Mouse (Mus musculus): ENCODE data around the gene Shq1. TPM values are rescaled to one million over a fixed set of nuclear protein-coding genes. Genes with fewer than 3 reads are reported as not detected.

Gene Shq1
- polyA plus RNA-seq, 1 experiment, result 12.6 TPM

GRCm38 (mm10) chr6:100616133-100616532, 54.8 kb downstream of the Shq1 start:
- H3K79me2 ChIP-seq (ENCODE audit: control insufficient read depth, insufficient read depth), result no peaks in the 10 kb centered on the region
- no peaks in the 10 kb centered on the region for H3K27me3 ChIP-seq (ENCODE audit: control insufficient read depth, insufficient read depth, insufficient read length)
- TF ChIP-seq MYOD1 (IDR thresholded peaks at IDR 0.05; ENCODE audit: control insufficient read depth, insufficient read length, low read depth) (no peak), FOSL1 (IDR thresholded peaks at IDR 0.05; ENCODE audit: insufficient read depth, low read length, poor library complexity, severe bottlenecking) (no peak), CEBPB (IDR thresholded peaks at IDR 0.05; ENCODE audit: low read depth) (no peak), MYOG (IDR thresholded peaks at IDR 0.05; ENCODE audit: control insufficient read depth, extremely low read depth, insufficient read length) (no peak), USF1 (IDR thresholded peaks at IDR 0.05; ENCODE audit: low read depth) (no peak), MAX (IDR thresholded peaks at IDR 0.05) (no peak), CTCF (IDR thresholded peaks at IDR 0.05; ENCODE audit: control insufficient read depth, insufficient read depth, insufficient read length) (no peak)
- no peak overlapping the region for H3K4me3 ChIP-seq (ENCODE audit: insufficient read depth, poor library complexity, severe bottlenecking)
- peaks cover 1% of the 10 kb centered on the region for H3K36me3 ChIP-seq (ENCODE audit: control insufficient read depth, insufficient read depth)
- no peak overlapping the region for H3ac ChIP-seq (ENCODE audit: control insufficient read depth, insufficient read length, low read depth)
- no peaks in the 10 kb centered on the region for H3K79me3 ChIP-seq (ENCODE audit: low read depth)

- no peaks in the 10 kb centered on the region for H3K27me3 ChIP-seq (ENCODE audit: control insufficient read depth, insufficient read depth, insufficient read length)
- no peak overlapping the region for H3ac ChIP-seq (ENCODE audit: control insufficient read depth, insufficient read length, low read depth)
- H3K79me3 ChIP-seq (ENCODE audit: low read depth), result no peaks in the 10 kb centered on the region
- H3K4me3 ChIP-seq (ENCODE audit: insufficient read depth, poor library complexity, severe bottlenecking), result no peak overlapping the region
- H3K36me3 ChIP-seq (ENCODE audit: control insufficient read depth, insufficient read depth), result peaks cover 7% of the 10 kb centered on the region
- no peaks in the 10 kb centered on the region for H3K79me2 ChIP-seq (ENCODE audit: control insufficient read depth, insufficient read depth)
- no peak for TF ChIP-seq MYOG (IDR thresholded peaks at IDR 0.05; ENCODE audit: control insufficient read depth, extremely low read depth, insufficient read length)
- no peak for TF ChIP-seq CTCF (IDR thresholded peaks at IDR 0.05; ENCODE audit: control insufficient read depth, insufficient read depth, insufficient read length)
- no peak for TF ChIP-seq MYOD1 (IDR thresholded peaks at IDR 0.05; ENCODE audit: control insufficient read depth, insufficient read length, low read depth)
- no peak for TF ChIP-seq USF1 (IDR thresholded peaks at IDR 0.05; ENCODE audit: low read depth)
- no peak for TF ChIP-seq MAX (IDR thresholded peaks at IDR 0.05)
- no peak for TF ChIP-seq FOSL1 (IDR thresholded peaks at IDR 0.05; ENCODE audit: insufficient read depth, low read length, poor library complexity, severe bottlenecking)
- no peak for TF ChIP-seq CEBPB (IDR thresholded peaks at IDR 0.05; ENCODE audit: low read depth)
Measured at GRCm38 (mm10) chr6:100613593-100614267, 57.2 kb downstream of the Shq1 start.

DNA sequence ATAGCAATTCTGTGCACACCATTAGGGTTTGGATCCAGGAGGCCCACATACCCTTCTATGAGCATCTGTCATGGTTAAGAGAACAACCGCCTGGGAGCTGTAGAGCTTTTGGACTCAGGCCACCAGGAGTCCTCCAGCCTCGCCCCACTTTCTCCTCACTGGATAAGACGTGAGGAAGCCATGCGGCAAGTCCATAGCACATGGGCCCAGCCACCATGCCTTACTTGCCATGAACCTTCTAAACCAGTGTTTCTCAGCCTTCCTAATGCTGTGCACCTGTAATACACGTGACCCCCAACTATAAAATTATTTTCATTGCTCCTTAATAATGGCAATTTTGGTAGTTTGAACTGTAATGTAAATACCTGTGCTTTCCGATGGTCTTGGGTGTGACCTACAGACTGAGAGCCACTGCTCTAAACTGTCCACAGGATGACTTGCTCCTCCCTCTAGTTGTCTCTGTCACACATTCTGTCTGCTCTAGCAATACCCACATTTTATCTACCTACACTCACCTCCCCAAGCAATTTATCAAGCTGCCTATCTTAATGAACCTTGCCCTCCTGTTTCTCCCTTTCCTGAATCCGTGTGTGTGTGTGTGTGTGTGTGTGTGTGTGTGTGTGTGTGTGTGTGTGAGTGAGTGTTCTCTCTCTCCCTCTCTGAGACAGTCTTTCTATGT, 59.9 kb downstream of the Shq1 start:
- H3ac ChIP-seq (ENCODE audit: control insufficient read depth, insufficient read length, low read depth), result no peak overlapping the region
- H3K27me3 ChIP-seq (ENCODE audit: control insufficient read depth, insufficient read depth, insufficient read length), result no peaks in the 10 kb centered on the region
- no peaks in the 10 kb centered on the region for H3K79me2 ChIP-seq (ENCODE audit: control insufficient read depth, insufficient read depth)
- H3K36me3 ChIP-seq (ENCODE audit: control insufficient read depth, insufficient read depth), result peaks cover 7% of the 10 kb centered on the region
- no peak overlapping the region for H3K4me3 ChIP-seq (ENCODE audit: insufficient read depth, poor library complexity, severe bottlenecking)
- TF ChIP-seq FOSL1 (IDR thresholded peaks at IDR 0.05; ENCODE audit: insufficient read depth, low read length, poor library complexity, severe bottlenecking), result no peak
- no peak for TF ChIP-seq CEBPB (IDR thresholded peaks at IDR 0.05; ENCODE audit: low read depth)
- TF ChIP-seq MYOD1 (IDR thresholded peaks at IDR 0.05; ENCODE audit: control insufficient read depth, insufficient read length, low read depth), result no peak
- no peak for TF ChIP-seq USF1 (IDR thresholded peaks at IDR 0.05; ENCODE audit: low read depth)
- TF ChIP-seq MAX (IDR thresholded peaks at IDR 0.05), result no peak
- TF ChIP-seq MYOG (IDR thresholded peaks at IDR 0.05; ENCODE audit: control insufficient read depth, extremely low read depth, insufficient read length), result no peak
- TF ChIP-seq CTCF (IDR thresholded peaks at IDR 0.05; ENCODE audit: control insufficient read depth, insufficient read depth, insufficient read length), result no peak
- H3K79me3 ChIP-seq (ENCODE audit: low read depth), result no peaks in the 10 kb centered on the region

DNA sequence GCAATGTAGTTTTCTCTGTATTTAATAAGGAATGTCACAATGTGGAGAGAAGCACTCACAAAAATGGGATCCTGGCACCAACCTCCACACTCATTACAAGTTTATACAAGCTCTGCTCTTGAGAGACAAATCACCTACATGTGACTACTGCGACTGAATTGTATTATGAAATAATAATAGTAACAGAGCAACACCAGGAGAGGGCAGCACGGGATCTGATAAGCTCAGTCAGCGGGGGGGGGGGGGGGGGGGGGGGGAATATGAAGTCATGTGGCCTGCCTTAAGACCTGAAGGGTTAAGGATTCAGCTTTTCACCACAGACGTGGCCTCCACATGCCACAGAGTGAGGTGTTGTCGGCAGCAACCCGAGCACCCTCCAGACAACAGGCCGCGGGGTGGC, 60.8 kb downstream of the Shq1 start:
- H3K4me3 ChIP-seq (ENCODE audit: insufficient read depth, poor library complexity, severe bottlenecking), result no peak overlapping the region
- no peaks in the 10 kb centered on the region for H3K79me3 ChIP-seq (ENCODE audit: low read depth)
- H3K79me2 ChIP-seq (ENCODE audit: control insufficient read depth, insufficient read depth), result no peaks in the 10 kb centered on the region
- peaks cover 7% of the 10 kb centered on the region for H3K36me3 ChIP-seq (ENCODE audit: control insufficient read depth, insufficient read depth)
- no peak overlapping the region for H3ac ChIP-seq (ENCODE audit: control insufficient read depth, insufficient read length, low read depth)
- TF ChIP-seq MYOG (IDR thresholded peaks at IDR 0.05; ENCODE audit: control insufficient read depth, extremely low read depth, insufficient read length), result no peak
- no peak for TF ChIP-seq MAX (IDR thresholded peaks at IDR 0.05)
- no peaks in the 10 kb centered on the region for H3K27me3 ChIP-seq (ENCODE audit: control insufficient read depth, insufficient read depth, insufficient read length)

DNA sequence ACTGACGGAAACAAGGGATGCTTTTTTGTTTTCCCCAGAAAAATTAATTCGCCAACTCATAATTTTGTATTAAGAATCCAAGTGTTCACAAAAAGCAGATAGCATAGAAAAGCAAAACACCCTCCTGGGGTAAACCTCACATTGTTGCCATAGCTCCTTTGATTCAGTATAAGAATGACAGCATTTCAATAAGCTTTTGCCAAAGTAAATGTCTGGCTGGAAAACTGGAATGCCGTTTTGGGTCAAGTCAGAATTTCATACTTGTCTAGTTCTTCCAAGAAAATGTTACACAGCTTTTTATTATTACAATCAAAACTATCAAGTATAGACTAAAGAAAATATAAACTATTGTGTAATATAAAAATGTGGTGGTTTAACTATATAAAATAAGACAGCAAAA, 61.7 kb downstream of the Shq1 start:
- Histone ChIP-seq H3K79me3 (ENCODE audit: low read depth) (no peaks in the 10 kb centered on the region), H3ac (ENCODE audit: control insufficient read depth, insufficient read length, low read depth) (no peak overlapping the region), H3K79me2 (ENCODE audit: control insufficient read depth, insufficient read depth) (no peaks in the 10 kb centered on the region), H3K36me3 (ENCODE audit: control insufficient read depth, insufficient read depth) (peaks cover 7% of the 10 kb centered on the region), H3K4me3 (ENCODE audit: insufficient read depth, poor library complexity, severe bottlenecking) (no peak overlapping the region), H3K27me3 (ENCODE audit: control insufficient read depth, insufficient read depth, insufficient read length) (no peaks in the 10 kb centered on the region)
- TF ChIP-seq CEBPB (IDR thresholded peaks at IDR 0.05; ENCODE audit: low read depth) (no peak), MYOD1 (IDR thresholded peaks at IDR 0.05; ENCODE audit: control insufficient read depth, insufficient read length, low read depth) (no peak), USF1 (IDR thresholded peaks at IDR 0.05; ENCODE audit: low read depth) (no peak), MAX (IDR thresholded peaks at IDR 0.05) (no peak), FOSL1 (IDR thresholded peaks at IDR 0.05; ENCODE audit: insufficient read depth, low read length, poor library complexity, severe bottlenecking) (no peak), MYOG (IDR thresholded peaks at IDR 0.05; ENCODE audit: control insufficient read depth, extremely low read depth, insufficient read length) (no peak), CTCF (IDR thresholded peaks at IDR 0.05; ENCODE audit: control insufficient read depth, insufficient read depth, insufficient read length) (no peak)

All from C2C12 (cell line).